Comparison of ENCODE assay signal across 9 mouse cellular contexts in the genomic region with DNA sequence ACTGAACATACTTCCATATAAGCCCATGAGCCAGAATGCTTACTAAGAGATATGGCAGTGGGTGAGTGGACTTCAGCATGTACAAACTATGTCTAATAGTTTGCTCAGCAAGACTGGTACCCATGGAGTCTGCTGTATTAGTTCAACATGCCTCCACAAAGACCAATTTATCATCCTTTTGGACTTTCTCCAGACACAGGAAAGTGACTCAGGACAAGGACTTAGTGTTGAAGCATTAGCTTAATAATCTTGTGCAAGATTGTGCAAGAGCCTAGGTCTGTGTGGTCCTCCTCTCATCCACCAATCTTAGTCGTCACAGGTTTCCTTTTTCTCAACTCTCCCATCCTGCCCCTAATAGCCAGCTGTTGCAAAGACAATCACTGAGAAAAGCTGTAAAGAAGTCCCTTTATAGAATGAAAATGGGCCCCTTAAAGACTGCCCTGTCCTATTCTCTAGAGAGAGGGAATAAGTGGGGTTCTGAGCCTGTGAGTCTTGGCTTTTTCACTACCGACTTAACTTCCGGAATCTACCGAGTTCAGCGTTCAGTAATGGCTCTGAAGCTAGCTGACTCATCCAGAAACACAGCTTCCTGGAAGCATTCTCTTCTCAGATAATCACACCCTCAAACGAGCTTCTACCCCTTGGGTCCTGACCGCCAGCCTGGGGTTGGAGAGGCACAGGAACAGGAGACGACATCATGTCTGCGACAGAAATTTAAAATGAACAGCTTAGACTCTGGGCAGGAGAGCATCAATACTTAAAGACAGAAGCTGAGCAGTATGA. TPM values are rescaled to one million over a fixed set of nuclear protein-coding genes. Genes with fewer than 3 reads are reported as not detected.
DNase-seq lines count a peak whose midpoint lies in the region; ATAC-seq and TF ChIP-seq lines count a peak whose summit lies in the region.
"Had no signal": no experiment of that assay in that cellular context is flagged by ENCODE, and none has a peak within 500 bp of the region (broad histone marks: within the 10 kb centered on the region; RNA-seq: fewer than 3 reads in every experiment).

No protein-coding gene starts in this region.

- ATAC-seq in liver, embryonic 13.5 days (ENCODE audit: low read depth) = peak; percentile 84

- H3K9ac ChIP-seq in liver, embryonic 13.5 days = peak overlapping the region; percentile 50

- TF ChIP-seq POLR2A in bone marrow macrophage, adult 2 months (IDR thresholded peaks at IDR 0.05; ENCODE audit: borderline replicate concordance, low read depth, low read length) = no peak

- 21% methylated on average over 9 of the region's 9 CpGs for WGBS in liver, embryonic 13.5 days (ENCODE audit: insufficient replicate concordance)

- no peaks in the 10 kb centered on the region for H3K79me2 ChIP-seq in C2C12 (ENCODE audit: control insufficient read depth, insufficient read depth)

- H3K79me3 ChIP-seq in C2C12 (ENCODE audit: low read depth) = no peaks in the 10 kb centered on the region

- no peak overlapping the region for H3ac ChIP-seq in C2C12 (ENCODE audit: control insufficient read depth, insufficient read length, low read depth)

- peaks cover 18% of the 10 kb centered on the region for H3K4me1 ChIP-seq in bone marrow macrophage, adult 2 months (ENCODE audit: control insufficient read depth, insufficient read depth, low read length)
- peaks cover 23% of the 10 kb centered on the region for H3K4me1 ChIP-seq in liver, embryonic 13.5 days (replicated peaks)

- no peaks in the 10 kb centered on the region for H3K9me3 ChIP-seq in liver, embryonic 13.5 days (replicated peaks)

- H3K36me3 ChIP-seq in C2C12 (ENCODE audit: control insufficient read depth, insufficient read depth) = no peaks in the 10 kb centered on the region
- H3K36me3 ChIP-seq in liver, embryonic 13.5 days = no peaks in the 10 kb centered on the region

- peak overlapping the region; percentile 69 for H3K27ac ChIP-seq in bone marrow macrophage, adult 2 months (ENCODE audit: insufficient read depth, low read depth, low read length)
- peak overlapping the region; percentile 63 for H3K27ac ChIP-seq in liver, embryonic 13.5 days

- no peak overlapping the region for H3K4me3 ChIP-seq in C2C12 (ENCODE audit: insufficient read depth, poor library complexity, severe bottlenecking)
- H3K4me3 ChIP-seq in bone marrow macrophage, adult 2 months (ENCODE audit: insufficient read depth, low read length) = peak overlapping the region; percentile 39
- peak overlapping the region; percentile 30 for H3K4me3 ChIP-seq in liver, embryonic 13.5 days (replicated peaks)

- TF ChIP-seq CTCF in C2C12 (IDR thresholded peaks at IDR 0.05; ENCODE audit: control insufficient read depth, insufficient read depth, insufficient read length) = no peak
- TF ChIP-seq CTCF in bone marrow macrophage, adult 2 months (IDR thresholded peaks at IDR 0.05; ENCODE audit: low read depth, low read length) = no peak

- H3K4me2 ChIP-seq in liver, embryonic 13.5 days = peak overlapping the region; percentile 60

- peak; percentile 96 for DNase-seq in 416B (ENCODE audit: low read depth)
- peak; percentile 17 for DNase-seq in liver, embryonic 13.5 days
- no peak for DNase-seq in layer of hippocampus, postnatal 14 days (ENCODE audit: low spot score in 2 of 2)
- no peak for DNase-seq in kidney, adult 8-10 months
- DNase-seq in ovary, postnatal 36 days (ENCODE audit: low spot score) = no peak
- no peak for DNase-seq in neural tube, embryonic 10.5 days (ENCODE audit: extremely low spot score, low spot score)
- DNase-seq: kidney, postnatal 10 days had no signal

- H3K27me3 ChIP-seq in C2C12 (ENCODE audit: control insufficient read depth, insufficient read depth, insufficient read length) = no peaks in the 10 kb centered on the region
- no peaks in the 10 kb centered on the region for H3K27me3 ChIP-seq in liver, embryonic 13.5 days

TF ChIP-seq in C2C12, 6 proteins besides CTCF, POLR2A, EP300 and RAD21:
- TF ChIP-seq FOSL1 (IDR thresholded peaks at IDR 0.05; ENCODE audit: insufficient read depth, low read length, poor library complexity, severe bottlenecking) (no peak), MYOG (IDR thresholded peaks at IDR 0.05; ENCODE audit: control insufficient read depth, extremely low read depth, insufficient read length) (no peak), CEBPB (IDR thresholded peaks at IDR 0.05; ENCODE audit: low read depth) (peak; percentile 94)

RNA-seq across cellular contexts. Expression of a gene that starts 55.3 kb away (rescaled TPM):
- 11.6 TPM for polyA plus RNA-seq in C2C12 (2012; fragmentation: generic; extraction: Trizol)
- polyA plus RNA-seq in bone marrow macrophage, adult 2 months (2012; ENCODE audit: insufficient read depth, insufficient read length, missing spikeins) = 15.3 and 20.1 TPM in 2 replicates
- 5.0 and 6.0 TPM in 2 replicates for polyA plus RNA-seq in liver, embryonic 13.5 days (2015; fragmentation: Nextera tagmentation; extraction: Ambion mirVana)
- total RNA-seq in layer of hippocampus, postnatal 14 days (2021) = 10 to 100 TPM; 37.6 to 38.0 TPM

RNA-seq across cellular contexts. Expression of a gene that starts 55.8 kb away (rescaled TPM):
- polyA plus RNA-seq in C2C12 (2012; fragmentation: generic; extraction: Trizol) = 16.1 TPM
- polyA plus RNA-seq in bone marrow macrophage, adult 2 months (2012; ENCODE audit: insufficient read depth, insufficient read length, missing spikeins) = 102 and 111 TPM in 2 replicates
- polyA plus RNA-seq in liver, embryonic 13.5 days (2015; fragmentation: Nextera tagmentation; extraction: Ambion mirVana) = 35.5 and 45.3 TPM in 2 replicates
- 10 to 100 TPM; 48.3 to 49.8 TPM for total RNA-seq in layer of hippocampus, postnatal 14 days (2021)

RNA-seq across cellular contexts. Expression of a gene that starts 55.8 kb away (rescaled TPM):
- 41.4 TPM for polyA plus RNA-seq in C2C12 (2012; fragmentation: generic; extraction: Trizol)
- polyA plus RNA-seq in bone marrow macrophage, adult 2 months (2012; ENCODE audit: insufficient read depth, insufficient read length, missing spikeins) = 306 and 329 TPM in 2 replicates
- polyA plus RNA-seq in liver, embryonic 13.5 days (2015; fragmentation: Nextera tagmentation; extraction: Ambion mirVana) = 101 and 125 TPM in 2 replicates
- 10 to 100 TPM; 30.3 to 30.8 TPM for total RNA-seq in layer of hippocampus, postnatal 14 days (2021)

Comparison
In these comparisons a context has a peak if more than half of its experiments do, and no peak if none do; other contexts are left out.
1. DNase-seq: peak in 416B (single experiment) and liver, embryonic 13.5 days (single experiment); none in layer of hippocampus, postnatal 14 days (0 of 2), kidney, adult 8-10 months (0 of 2), ovary, postnatal 36 days (single experiment) and neural tube, embryonic 10.5 days (single experiment).